Mouse (Mus musculus): ENCODE data around the gene Def8. TPM values are rescaled to one million over a fixed set of nuclear protein-coding genes. Genes with fewer than 3 reads are reported as not detected.

Def8 gene
- total RNA-seq, 2 experiments from 2014 or later: 67.6 to 68.8 TPM

Other genes with a start within 250 kb of the Def8 start
- not detected for gene Dpep1, start 237.3 kb upstream of the Def8 start, total RNA-seq (2021)
- gene Chmp1a, start 210.8 kb upstream of the Def8 start, total RNA-seq (2021): 10 to 100 TPM; 89.9 to 92.8 TPM
- 1 to 10 TPM; 7.3 to 8.5 TPM for gene Spata33, start 210.7 kb upstream of the Def8 start, total RNA-seq (2021)
- 10 to 100 TPM; 83.4 to 88.0 TPM for gene Cdk10, start 198.7 kb upstream of the Def8 start, total RNA-seq (2021)
- 100 to 1,000 TPM; 106 to 107 TPM for gene Spata2l, start 187.3 kb upstream of the Def8 start, total RNA-seq (2021)
- 10 to 100 TPM; 20.6 to 23.0 TPM for gene Zfp276, start 169.3 kb upstream of the Def8 start, total RNA-seq (2021)
- 10 to 100 TPM; 55.2 to 61.5 TPM for gene Vps9d1, start 169.2 kb upstream of the Def8 start, total RNA-seq (2021)
- gene Fanca, start 105.0 kb upstream of the Def8 start, total RNA-seq (2021): 1 to 10 TPM; 3.2 to 3.4 TPM
- gene Spire2, start 90.8 kb upstream of the Def8 start, total RNA-seq (2021): 10 to 100 TPM; 16.0 to 16.5 TPM
- 100 to 1,000 TPM; 568 to 614 TPM for gene Tcf25, start 49.8 kb upstream of the Def8 start, total RNA-seq (2021)
- under 1 TPM in 1 of 2 experiments, not detected in 1; 0.09 TPM for gene Mc1r, start 16.4 kb upstream of the Def8 start, total RNA-seq (2021)
- 100 to 1,000 TPM; 447 to 452 TPM for gene Tubb3, start 12.1 kb upstream of the Def8 start, total RNA-seq (2021)
- 10 to 100 TPM; 33.4 to 34.0 TPM for gene Afg3l1, start 54.4 kb downstream of the Def8 start, total RNA-seq (2021)
- gene Dbndd1, start 91.9 kb downstream of the Def8 start, total RNA-seq (2021): 10 to 100 TPM; 13.2 to 15.8 TPM
- 10 to 100 TPM; 26.8 to 27.1 TPM for gene Gas8, start 95.3 kb downstream of the Def8 start, total RNA-seq (2021)
- 10 to 100 TPM; 40.3 to 40.9 TPM for gene Rhou, start 230.4 kb downstream of the Def8 start, total RNA-seq (2021)